12 mouse cellular contexts compared by ENCODE assay signal in the genomic region with DNA sequence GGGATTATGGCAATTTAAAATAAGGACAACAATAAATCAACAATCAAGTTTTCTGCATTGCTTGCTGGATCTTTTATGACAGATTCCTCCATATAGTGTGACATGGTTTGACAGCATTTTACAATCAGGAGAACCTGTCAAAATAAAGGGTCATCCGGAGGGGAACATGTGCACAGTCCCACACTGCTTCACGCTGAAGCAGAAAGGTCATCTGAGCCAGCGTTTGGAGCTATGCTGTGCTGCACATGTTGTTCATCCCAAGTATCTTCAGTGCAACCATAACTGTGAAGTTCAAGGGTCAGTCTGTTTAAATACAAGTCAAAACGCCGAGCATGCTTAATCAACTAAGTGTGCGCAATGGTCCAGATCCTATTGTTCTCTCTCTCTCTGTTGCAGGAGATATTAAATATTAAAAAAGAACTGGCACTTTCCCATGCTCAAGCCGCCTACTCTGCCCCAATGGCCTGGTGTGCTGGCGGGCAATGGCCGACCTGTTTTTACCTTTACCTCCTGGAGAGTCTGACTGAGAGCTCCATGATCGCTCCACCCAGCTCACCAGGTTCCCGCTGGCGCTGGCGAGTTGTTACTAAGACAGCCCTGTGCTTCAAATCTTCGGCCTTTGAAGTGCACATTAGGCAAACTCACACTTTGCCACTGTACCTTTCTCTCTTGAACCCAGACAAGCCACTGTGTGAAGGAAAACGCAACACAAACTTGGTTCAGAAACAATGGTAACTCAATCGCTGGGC.
DNase-seq lines count a peak whose midpoint lies in the region; ATAC-seq and TF ChIP-seq lines count a peak whose summit lies in the region.
"Had no signal": no experiment of that assay in that cellular context is flagged by ENCODE, and none has a peak within 500 bp of the region (broad histone marks: within the 10 kb centered on the region; RNA-seq: fewer than 3 reads in every experiment).

No protein-coding gene starts in this region.

- ATAC-seq in heart, embryonic 11.5 days (replicated peaks; ENCODE audit: insufficient number of reproducible peaks, low FRiP score, low TSS enrichment) = no peak
- peak; percentile 62 for ATAC-seq in kidney, postnatal 0 days (replicated peaks; ENCODE audit: low FRiP score, low read depth)
- no peak for ATAC-seq in limb, embryonic 11.5 days (ENCODE audit: insufficient number of reproducible peaks, low FRiP score, low TSS enrichment, low read depth)
- ATAC-seq: intestine, embryonic 15.5 days had no signal

- no peak overlapping the region for H3K9ac ChIP-seq in heart, embryonic 11.5 days (ENCODE audit: low read depth, low read length)
- no peak overlapping the region for H3K9ac ChIP-seq in kidney, postnatal 0 days (ENCODE audit: low read depth, low read length)
- peak overlapping the region; percentile 55; the same call in 1 of the 2 replicates for H3K9ac ChIP-seq in ES-E14 (ENCODE audit: insufficient read depth, low read depth, low read length, poor library complexity, severe bottlenecking)
- no peak overlapping the region for H3K9ac ChIP-seq in limb, embryonic 11.5 days (ENCODE audit: low read length)
- H3K9ac ChIP-seq: intestine, embryonic 15.5 days; liver, embryonic 15.5 days had no signal

- peak overlapping the region; percentile 24; the same call in 1 of the 2 replicates for H3K4me2 ChIP-seq in heart, embryonic 11.5 days
- no peak overlapping the region for H3K4me2 ChIP-seq in kidney, postnatal 0 days (ENCODE audit: low read length)
- H3K4me2 ChIP-seq in limb, embryonic 11.5 days (ENCODE audit: low read depth, severe bottlenecking) = 0 out of 2 replicates have a peak overlapping the region, but pooled peaks have one; percentile 10
- H3K4me2 ChIP-seq: intestine, embryonic 15.5 days; liver, embryonic 15.5 days had no signal

- H3K27ac ChIP-seq in heart, embryonic 11.5 days (ENCODE audit: low read depth, low read length) = no peak overlapping the region
- H3K27ac ChIP-seq in kidney, postnatal 0 days = no peak overlapping the region
- H3K27ac ChIP-seq in ES-E14 (ENCODE audit: insufficient read depth, low read depth, low read length, poor library complexity, severe bottlenecking) = peak overlapping the region; percentile 93
- H3K27ac ChIP-seq in limb, embryonic 11.5 days (replicated peaks; ENCODE audit: low read depth, low read length) = no peak overlapping the region
- H3K27ac ChIP-seq: intestine, embryonic 15.5 days; liver, embryonic 15.5 days had no signal

- 30% methylated on average over 16 of the region's 16 CpGs for WGBS in heart, embryonic 11.5 days (ENCODE audit: insufficient replicate concordance)
- WGBS in kidney, postnatal 0 days = 32% methylated on average over 16 of the region's 16 CpGs
- WGBS in limb, embryonic 11.5 days = 34% methylated on average over 16 of the region's 16 CpGs

- no peaks in the 10 kb centered on the region for H3K36me3 ChIP-seq in heart, embryonic 11.5 days (ENCODE audit: control insufficient read depth, insufficient read depth, low read length)
- H3K36me3 ChIP-seq in kidney, postnatal 0 days (ENCODE audit: insufficient read depth, low read length) = no peaks in the 10 kb centered on the region
- H3K36me3 ChIP-seq in ES-E14 (ENCODE audit: control insufficient read depth, insufficient read depth, low read length, poor library complexity, severe bottlenecking) = no peaks in the 10 kb centered on the region
- H3K36me3 ChIP-seq in limb, embryonic 11.5 days (ENCODE audit: control insufficient read depth, insufficient read depth, low read length) = no peaks in the 10 kb centered on the region
- H3K36me3 ChIP-seq: intestine, embryonic 15.5 days; liver, embryonic 15.5 days had no signal

- in situ Hi-C loops in ES-E14 (cut with MboI; ENCODE audit: low sequenced_read_pairs in 2 of 2, unreplicated experiment in 2 of 2) = no loop called here

- no peak overlapping the region for H3K4me3 ChIP-seq in heart, embryonic 11.5 days (ENCODE audit: low read depth, low read length)
- no peak overlapping the region for H3K4me3 ChIP-seq in kidney, postnatal 0 days (replicated peaks; ENCODE audit: low read depth, low read length)
- H3K4me3 ChIP-seq in ES-E14 (ENCODE audit: insufficient read depth in 1 of 2, low read depth in 1 of 2, low read length in 2 of 2, poor library complexity in 1 of 2, severe bottlenecking in 1 of 2) = peak overlapping the region; percentile 49 to 74
- H3K4me3 ChIP-seq in limb, embryonic 11.5 days (ENCODE audit: low read depth, low read length) = no peak overlapping the region
- H3K4me3 ChIP-seq: intestine, embryonic 15.5 days; liver, embryonic 15.5 days had no signal

- DNase-seq in heart, adult 9 months (ENCODE audit: low spot score in 2 of 2) = no peak
- no peak for DNase-seq in kidney, postnatal 0 days (ENCODE audit: low spot score)
- DNase-seq in kidney, adult 11 months = no peak
- DNase-seq in ES-E14 (ENCODE audit: low read depth, low spot score) = peak; percentile 73
- DNase-seq in limb, embryonic 11.5 days (ENCODE audit: low spot score) = no peak
- no peak for DNase-seq in urinary bladder, postnatal 4 days (ENCODE audit: low spot score in 2 of 2)
- DNase-seq: cerebellum, adult 2 months; lung, postnatal 4 days; right cerebral cortex, adult 18-20 months had no signal

- no peaks in the 10 kb centered on the region for H3K9me3 ChIP-seq in heart, embryonic 11.5 days (replicated peaks; ENCODE audit: control insufficient read depth, low read length)
- no peaks in the 10 kb centered on the region for H3K9me3 ChIP-seq in kidney, postnatal 0 days (replicated peaks; ENCODE audit: low read length)
- no peaks in the 10 kb centered on the region for H3K9me3 ChIP-seq in ES-E14 (ENCODE audit: control insufficient read depth, insufficient read depth, low read depth, low read length)
- H3K9me3 ChIP-seq in limb, embryonic 11.5 days (ENCODE audit: control insufficient read depth, low read length) = no peaks in the 10 kb centered on the region
- H3K9me3 ChIP-seq: intestine, embryonic 15.5 days; liver, embryonic 15.5 days had no signal

- no peaks in the 10 kb centered on the region for H3K27me3 ChIP-seq in heart, embryonic 11.5 days (ENCODE audit: control insufficient read depth, insufficient read depth, low read length)
- no peaks in the 10 kb centered on the region for H3K27me3 ChIP-seq in kidney, postnatal 0 days (ENCODE audit: insufficient read depth, low read length)
- no peaks in the 10 kb centered on the region for H3K27me3 ChIP-seq in limb, embryonic 11.5 days (ENCODE audit: control insufficient read depth, insufficient read depth, low read length)
- H3K27me3 ChIP-seq: intestine, embryonic 15.5 days; liver, embryonic 15.5 days had no signal

- TF ChIP-seq CTCF in kidney, postnatal 0 days (IDR thresholded peaks at IDR 0.05; ENCODE audit: low read depth) = no peak

- H3K4me1 ChIP-seq in heart, embryonic 11.5 days (ENCODE audit: control insufficient read depth, insufficient read depth, low read length) = peaks cover 6% of the 10 kb centered on the region; the same call in 1 of the 2 replicates
- no peaks in the 10 kb centered on the region for H3K4me1 ChIP-seq in kidney, postnatal 0 days (replicated peaks; ENCODE audit: insufficient read depth, low read length)
- peaks cover 12 to 16% of the 10 kb centered on the region in 2 experiments for H3K4me1 ChIP-seq in ES-E14 (ENCODE audit: control insufficient read depth in 2 of 2, insufficient read depth in 2 of 2, low read length in 2 of 2, poor library complexity in 1 of 2)
- no peaks in the 10 kb centered on the region for H3K4me1 ChIP-seq in limb, embryonic 11.5 days (ENCODE audit: control insufficient read depth, insufficient read depth, low read length)
- H3K4me1 ChIP-seq: intestine, embryonic 15.5 days; liver, embryonic 15.5 days had no signal

TF ChIP-seq in ES-E14, 5 proteins besides CTCF, POLR2A, EP300 and RAD21:
- TF ChIP-seq ZC3H11A (IDR thresholded peaks at IDR 0.05; ENCODE audit: borderline replicate concordance, low read depth, low read length) (no peak), HCFC1 (IDR thresholded peaks at IDR 0.05; ENCODE audit: borderline replicate concordance, insufficient read depth, low read length) (no peak), ZNF384 (IDR thresholded peaks at IDR 0.05; ENCODE audit: low read depth, low read length) (no peak), CHD2 (IDR thresholded peaks at IDR 0.05; ENCODE audit: low read depth, low read length) (no peak)
TF ChIP-seq in ES-E14: peak in this region for 0.

Comparison
In these comparisons a context has a peak if more than half of its experiments do, and no peak if none do; other contexts are left out.
1. H3K4me3 ChIP-seq: peak in ES-E14 (2 of 2); none in heart, embryonic 11.5 days (single experiment), kidney, postnatal 0 days (single experiment) and limb, embryonic 11.5 days (single experiment).